Mouse (Mus musculus) adrenal gland (tissue): Measurements from ENCODE around the gene Inpp4a.

Experiments
- intact Hi-C: fragments of 180-260 bp; cut with DNase I; formaldehyde crosslinking; loops from one replicate; pipeline ENCODE4 v1.15.1; 2025
- long read RNA-seq, 2 experiments: library from polyadenylated mRNA; unstranded; transcript quantifications; one replicate each; pipeline ENCODE4 v2.0.0; 2020; ENCODE audit warnings: borderline replicate concordance in 1 of 2; ENCODE audit not compliant: insufficient replicate concordance in 1 of 2

The Inpp4a gene
- long read RNA-seq, experiment 1, partial matches to known transcripts = 0 of 31 reads
- long read RNA-seq, experiment 1, other reads (novel, unspliced or antisense) = 31 of 31 reads
- long read RNA-seq, experiment 2, partial matches to known transcripts = 0 of 7 reads
- long read RNA-seq, experiment 2, other reads (novel, unspliced or antisense) = 7 of 7 reads

DNA sequence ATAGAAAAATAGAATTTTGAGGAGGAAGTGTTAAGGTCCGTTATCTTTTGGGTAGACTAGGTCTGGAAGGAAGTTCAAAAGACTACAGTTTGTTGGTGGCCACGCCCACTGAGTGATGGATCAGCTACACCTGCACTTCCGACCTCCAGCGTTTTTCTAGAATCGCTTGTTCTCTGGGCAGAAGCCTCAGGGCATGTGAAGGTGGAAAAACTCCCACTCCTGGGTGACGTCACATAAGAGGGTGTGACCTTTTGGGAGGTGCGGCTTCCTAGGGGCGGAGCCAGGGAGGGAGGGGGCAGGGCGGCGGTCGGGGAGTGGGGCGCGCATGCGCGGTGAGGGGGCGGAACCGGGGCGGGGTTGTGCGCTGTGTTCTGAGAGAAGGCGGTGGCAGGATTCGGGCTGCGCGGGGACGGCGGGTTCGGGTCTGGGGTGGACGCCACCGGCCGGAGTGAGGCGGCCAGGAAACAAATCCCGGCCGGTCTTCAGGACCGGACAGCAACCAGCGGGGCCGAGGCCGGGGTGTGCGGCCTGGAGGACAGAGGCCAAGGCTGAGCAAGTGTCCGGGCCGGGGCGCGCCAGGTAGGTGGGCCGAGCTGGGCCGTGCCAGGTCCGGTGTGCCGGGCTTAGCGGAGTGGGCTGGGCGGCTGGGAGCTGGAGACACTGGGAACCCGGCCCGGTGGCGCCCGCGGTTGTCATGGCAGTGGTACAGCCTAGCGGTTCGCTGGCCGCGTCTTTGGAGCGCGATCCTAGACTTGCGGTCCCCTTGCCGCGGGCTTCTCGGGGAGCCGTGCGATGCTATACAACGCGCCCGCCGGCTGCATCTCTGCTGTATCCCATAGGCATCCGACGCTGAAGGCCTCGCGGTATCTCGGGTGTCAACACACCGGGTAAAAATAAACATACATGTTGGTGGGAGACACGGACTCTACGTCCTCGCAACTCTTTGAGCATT, at the start of gene Inpp4a:
TSS of gene Inpp4a (plus strand) at position 326 of the 952 bp plus-strand sequence.
- intact Hi-C loops = no loop called here

DNA sequence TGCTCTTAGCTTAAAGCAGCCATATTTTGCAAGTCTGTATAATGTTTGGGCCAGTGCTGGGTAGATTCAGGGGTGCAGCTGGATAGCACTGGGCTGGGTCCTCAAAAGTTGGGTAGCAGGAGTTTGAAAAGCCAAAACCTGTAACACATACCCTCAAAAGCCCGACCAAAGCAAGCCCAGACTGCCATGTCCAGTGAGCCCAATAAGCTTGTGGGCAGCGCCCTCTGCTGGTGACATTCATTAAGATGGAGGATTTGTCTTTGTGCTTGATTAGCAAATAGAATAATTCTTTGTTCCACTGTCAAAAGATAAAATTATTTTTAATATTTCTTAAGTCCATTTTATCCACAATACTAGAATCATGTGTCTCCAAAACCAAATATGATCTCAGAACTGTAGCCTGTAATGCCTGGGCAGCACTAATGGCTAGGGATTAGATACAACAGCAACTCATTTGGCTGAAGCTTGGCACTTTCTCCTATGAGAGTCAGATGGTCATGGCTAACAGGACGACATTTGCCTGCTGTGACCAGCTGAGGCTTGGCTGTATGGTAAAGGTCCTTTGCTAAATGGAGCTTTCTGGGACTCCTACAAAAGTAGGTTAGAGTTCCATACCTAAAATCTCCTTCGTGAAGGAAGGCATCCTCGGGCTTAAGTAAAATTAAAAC, 48.9 kb upstream of the Inpp4a start:
- intact Hi-C loops = loop anchor here (2.0 kb wide), 1 partner anchor 56 kb away; no protein-coding TSS in a partner anchor

DNA sequence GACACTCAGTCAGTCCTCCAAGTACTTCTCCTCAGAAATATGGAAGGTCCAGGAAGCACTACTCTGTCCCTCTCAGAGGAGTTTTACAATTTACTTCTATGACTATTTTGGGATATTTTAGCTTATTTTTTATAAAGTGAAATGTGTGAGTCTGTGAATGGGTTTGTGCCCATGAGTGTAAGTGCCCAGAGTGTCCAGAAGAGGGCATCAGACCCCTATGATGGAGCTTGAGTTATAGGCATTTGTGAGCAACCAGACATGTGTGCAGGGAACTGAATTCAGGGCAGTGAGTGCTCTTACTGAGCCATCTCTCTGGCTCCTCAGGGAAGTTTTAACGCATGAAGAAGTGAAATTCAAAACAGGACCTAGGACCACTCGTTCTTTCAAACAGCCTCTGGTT, 41.2 kb upstream of the Inpp4a start:
- intact Hi-C loops = no loop called here

DNA sequence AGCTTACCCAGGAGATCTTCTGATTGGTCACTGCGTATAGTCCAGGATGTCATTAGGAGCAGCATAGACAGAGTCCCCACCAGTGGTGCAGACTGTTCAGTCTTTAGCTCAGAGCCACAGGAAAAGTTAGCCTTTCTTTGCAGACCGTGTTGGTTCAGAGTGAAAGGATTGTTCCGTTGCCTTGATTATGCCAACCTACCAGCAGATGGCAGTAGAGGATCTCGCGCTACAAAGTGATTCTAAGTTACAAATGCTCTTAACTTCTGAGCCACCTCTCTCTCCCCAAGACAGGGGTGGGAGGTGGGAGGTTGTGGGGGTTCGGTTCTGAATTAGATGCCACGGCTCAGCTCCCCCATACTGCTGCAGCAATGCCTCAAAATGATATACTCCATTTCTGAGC, 27.2 kb upstream of the Inpp4a start:
- intact Hi-C loops = loop anchor here (1.0 to 5.0 kb wide), 2 partner anchors 129 to 360 kb away; no protein-coding TSS in a partner anchor

DNA sequence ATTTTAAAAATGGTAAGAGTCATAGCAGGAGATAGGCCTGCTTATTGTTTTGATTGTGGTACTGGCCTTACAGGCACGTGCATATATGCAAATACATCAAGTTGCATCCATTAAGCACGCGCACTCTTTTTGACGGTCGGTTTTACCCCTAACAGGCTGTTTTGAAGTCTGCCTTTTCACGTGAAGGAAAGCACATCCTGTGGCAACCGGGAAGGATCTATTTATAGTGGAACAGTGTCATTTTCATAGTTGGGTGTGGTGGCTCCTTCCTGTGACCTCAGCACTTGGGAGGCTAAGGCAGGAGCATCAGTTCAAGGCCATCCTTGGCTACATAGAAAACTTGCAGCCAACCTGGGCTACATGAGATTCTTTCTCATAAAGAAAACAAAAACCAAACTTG, 13.1 kb upstream of the Inpp4a start:
- intact Hi-C loops = no loop called here

DNA sequence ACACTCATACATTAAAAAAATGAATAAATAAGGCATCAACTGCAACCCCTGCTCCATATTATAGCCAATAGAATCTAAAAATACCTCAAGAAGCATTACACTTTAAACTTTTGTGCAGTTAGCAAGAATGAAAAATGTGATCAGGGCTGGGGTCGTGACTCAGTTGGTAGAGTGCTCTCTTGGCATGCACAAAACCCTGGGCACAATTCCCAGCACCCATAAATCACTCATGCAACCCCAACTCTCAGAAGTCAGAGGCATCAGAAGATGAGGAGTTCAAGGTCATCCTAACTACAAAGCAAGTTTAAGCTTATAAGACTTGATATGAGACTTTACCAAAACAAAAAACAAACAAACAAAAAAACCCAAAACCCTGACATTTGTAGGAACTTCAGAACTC, 11.9 kb upstream of the Inpp4a start:
- intact Hi-C loops = no loop called here

DNA sequence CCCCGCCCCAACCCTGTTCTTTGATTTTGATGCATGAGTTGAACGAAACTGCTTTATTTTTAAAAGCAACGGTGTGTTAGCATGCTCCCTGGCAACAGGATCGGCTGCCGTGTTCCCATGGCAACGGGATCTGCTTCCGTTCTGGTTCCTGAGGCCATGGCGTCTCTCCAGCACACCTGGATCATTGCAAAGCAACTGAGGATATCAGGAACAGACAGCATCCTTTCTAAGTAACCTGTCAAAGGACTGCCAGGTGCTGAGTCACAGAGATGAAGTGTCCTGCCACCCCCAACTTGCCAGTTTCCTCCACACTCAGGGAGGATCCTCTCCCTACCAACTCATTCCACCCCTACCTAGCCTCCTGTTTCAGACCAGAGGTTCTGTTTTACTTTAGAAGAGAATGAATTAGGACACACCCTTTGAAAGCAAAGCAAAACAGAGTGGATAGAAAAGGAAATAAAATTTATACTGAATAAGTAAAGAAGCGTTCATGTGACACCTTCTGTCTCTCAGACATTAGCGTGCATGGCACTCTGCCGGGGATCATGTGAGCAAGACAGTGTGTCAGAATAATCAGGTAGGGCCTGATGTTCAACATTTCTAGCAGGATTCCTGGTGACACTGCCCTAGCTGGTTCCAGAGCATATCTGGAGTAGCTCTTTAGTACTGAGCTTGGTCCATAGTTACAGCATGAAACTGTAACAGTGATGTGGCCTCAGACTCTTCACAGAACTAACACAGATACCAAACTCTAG, 11.3 kb upstream of the Inpp4a start:
- intact Hi-C loops = no loop called here

DNA sequence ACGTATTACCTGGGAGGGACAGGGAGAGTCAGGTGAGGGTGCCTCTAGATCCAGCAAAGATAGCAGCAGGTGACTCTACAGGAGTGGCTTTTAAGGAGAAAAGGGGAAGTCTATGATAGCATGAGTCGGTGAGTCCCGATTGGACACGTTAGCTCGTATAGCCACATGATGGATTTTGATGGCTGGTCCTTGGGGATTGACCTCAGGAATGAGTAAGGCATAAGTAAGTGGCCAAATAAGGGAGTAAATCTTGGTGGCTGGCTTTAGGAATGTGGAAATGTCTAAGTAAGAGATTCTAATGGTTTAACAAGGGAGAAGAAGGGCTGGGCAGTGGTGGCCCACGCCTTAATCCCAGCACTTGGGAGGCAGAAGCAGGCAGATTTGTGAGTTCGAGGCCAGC, 10.7 kb upstream of the Inpp4a start:
- intact Hi-C loops = no loop called here

DNA sequence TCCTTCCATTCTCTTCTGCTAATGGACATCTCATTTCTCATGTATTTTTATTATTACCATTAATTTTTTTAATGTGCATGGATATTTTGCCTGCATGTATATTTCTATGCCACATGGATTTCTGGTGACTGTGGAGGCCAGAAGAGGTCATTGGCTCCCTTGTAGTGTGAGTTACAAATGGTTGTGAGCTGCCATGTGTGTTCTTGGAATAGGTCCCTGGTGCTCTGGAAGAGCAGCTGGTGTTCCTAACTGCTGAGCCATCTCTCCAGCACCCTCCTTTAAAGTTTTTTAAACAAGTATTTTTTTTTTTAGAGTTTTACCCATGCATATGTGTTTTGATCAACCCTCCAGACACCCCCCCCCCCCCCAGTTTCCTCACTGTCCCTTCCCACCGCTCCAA, 3.3 kb upstream of the Inpp4a start:
- intact Hi-C loops = no loop called here

DNA sequence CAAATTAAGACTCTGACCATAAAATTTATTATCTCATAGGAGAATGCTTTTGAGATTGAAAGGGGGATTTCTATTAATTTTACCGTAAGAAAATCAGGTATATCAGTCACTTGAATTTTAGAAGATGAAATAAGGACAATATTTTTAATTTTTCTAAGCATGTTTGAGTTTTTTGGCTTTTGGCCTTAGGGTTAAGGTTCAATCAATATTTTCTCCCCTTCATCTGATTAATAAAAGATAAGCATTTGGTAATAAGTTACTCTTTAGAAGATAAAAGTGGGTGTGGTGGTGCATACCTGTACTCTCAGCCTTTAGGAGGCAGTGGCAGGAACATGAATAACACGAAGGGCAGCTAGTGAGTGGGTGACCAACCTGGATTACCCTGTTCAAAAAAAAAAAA, 761 bp upstream of the Inpp4a start:
- intact Hi-C loops = no loop called here

DNA sequence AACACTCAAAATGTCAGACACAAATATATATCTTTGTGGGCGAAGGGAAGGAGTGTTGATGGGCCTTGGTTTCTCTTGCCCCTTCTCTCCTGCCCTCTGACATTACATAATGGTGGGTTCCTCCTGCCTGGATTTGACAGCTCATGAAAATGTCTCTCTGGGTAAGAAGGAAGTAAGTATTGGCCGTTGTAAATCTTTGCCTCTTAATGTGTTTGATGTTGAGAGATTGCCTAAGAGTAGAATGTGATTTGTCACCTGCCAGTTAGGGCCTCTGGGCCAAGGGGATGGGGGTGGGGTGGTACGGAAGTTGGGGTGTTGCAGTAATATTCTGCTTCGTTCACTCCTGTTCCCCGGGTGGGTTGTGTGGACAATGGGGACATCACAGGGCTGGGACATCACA, 985 bp downstream of the Inpp4a start:
- intact Hi-C loops = no loop called here

DNA sequence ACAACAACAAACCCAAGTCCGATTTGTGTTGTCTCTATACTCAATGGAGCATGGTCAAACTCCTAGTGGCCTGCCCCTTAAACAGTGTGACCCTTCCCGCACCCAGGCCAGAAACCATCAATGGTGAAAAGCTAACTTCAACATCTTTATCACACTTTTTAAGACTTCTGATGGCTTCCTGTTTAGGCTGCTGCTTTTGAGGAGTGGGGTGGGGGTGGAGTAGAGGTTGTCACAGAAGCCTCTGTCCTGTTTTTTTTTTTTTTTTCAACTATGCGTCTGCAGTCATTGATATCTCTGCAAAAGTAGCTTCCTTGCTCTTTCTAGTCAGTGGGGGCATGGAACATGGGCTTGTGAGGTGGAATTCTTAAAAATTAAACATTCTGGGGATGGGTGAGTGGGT, 3.1 kb downstream of the Inpp4a start:
- intact Hi-C loops = no loop called here

DNA sequence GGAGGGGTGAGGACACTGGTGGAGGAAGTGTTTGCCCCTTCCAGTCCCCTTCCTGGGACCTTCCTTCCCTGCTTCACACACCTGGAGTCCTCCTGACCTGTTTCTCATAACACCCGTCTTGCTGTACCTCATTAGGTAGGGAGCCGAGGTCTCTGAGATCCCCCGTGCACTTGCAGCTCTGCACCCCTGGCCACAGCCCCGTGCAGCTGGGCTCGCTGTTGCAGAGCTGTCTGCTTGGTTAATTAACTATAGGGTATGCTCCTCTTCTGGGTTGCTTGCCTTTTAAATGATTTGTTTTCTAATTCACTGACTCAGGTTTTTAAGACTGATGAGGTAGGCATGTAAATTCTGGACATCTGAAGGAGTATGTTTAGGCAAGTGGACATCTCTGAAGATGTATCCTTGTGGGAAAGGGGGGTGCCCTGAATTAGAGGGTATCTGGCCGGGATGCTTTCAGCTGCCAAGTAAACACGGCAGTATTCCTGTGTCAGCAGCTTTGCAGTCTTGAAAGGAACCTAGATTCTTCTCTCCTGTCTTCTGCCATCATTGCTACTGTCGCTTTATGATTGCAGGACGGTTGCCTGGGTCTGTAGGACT, 6.1 kb downstream of the Inpp4a start:
- intact Hi-C loops = no loop called here

DNA sequence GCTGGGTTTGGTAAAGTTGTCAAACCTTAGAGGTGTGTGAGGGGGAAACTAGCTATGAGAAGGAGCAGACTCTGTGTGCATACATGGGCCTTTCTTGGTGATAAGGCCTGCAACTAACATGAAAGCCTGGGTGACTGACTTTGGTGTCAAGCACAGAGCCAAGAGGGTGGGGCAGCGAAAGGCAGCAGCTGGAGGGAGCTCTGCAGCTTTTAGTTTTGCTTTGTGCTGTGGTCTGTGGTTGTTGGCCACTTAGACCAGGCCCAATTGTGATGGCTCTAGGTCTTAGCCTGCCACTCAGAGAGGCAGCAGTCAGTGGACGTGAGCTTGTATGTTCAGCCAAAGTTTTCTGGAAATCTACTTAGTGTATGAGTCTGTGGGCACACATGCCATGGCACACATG, 7.9 kb downstream of the Inpp4a start:
- intact Hi-C loops = no loop called here

DNA sequence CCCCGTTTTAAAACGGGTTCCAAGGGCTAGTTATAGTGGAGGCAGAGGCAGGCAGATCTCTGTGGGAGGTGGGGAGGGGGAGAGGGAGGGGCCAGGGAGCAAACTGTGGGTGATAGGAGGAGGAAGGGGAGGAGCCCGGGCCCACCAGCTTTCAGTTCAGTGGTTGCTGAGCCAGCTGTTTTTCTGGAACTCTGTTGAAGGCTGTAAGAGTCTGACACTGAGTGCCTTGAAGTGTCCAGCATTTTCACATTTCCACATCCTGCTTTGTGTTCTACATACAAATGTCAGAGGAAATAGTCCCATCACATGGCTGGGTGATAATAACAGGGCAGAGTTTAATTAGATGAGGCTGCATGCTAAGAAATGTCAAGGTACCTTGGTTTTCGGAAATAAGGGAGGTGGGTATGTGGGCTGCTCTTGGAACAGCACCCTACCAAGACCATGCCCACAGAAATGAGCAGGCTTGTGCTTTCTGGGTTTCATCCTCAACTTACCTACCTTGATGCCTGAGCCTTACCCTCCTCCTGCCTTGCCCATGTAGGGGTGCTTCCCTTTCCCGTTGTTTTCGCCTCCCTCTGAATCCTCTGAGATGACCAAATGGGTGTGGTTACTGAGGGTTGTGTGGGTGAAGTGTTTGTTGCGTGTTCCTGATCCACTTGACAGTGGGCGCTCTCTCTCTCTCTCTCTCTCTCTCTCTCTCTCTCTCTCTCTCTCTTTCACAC, 8.5 kb downstream of the Inpp4a start:
- intact Hi-C loops = no loop called here

DNA sequence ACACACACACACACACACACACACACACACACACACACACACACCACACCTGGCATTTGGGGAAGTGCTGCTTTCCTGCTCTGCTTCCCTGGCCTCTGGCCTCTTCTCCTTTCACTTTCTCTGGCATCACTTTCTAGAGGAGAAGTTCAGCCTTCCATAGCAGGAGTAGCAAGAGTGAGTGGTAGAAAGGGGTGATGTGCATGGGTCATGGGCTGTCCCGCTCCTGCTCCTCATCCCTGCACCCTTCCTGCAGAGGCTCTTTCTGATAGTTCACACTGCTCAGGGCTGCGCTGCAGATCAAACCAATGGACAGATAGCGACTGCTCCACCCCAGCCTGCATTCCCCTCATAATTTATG, 9.1 kb downstream of the Inpp4a start:
- intact Hi-C loops = no loop called here

DNA sequence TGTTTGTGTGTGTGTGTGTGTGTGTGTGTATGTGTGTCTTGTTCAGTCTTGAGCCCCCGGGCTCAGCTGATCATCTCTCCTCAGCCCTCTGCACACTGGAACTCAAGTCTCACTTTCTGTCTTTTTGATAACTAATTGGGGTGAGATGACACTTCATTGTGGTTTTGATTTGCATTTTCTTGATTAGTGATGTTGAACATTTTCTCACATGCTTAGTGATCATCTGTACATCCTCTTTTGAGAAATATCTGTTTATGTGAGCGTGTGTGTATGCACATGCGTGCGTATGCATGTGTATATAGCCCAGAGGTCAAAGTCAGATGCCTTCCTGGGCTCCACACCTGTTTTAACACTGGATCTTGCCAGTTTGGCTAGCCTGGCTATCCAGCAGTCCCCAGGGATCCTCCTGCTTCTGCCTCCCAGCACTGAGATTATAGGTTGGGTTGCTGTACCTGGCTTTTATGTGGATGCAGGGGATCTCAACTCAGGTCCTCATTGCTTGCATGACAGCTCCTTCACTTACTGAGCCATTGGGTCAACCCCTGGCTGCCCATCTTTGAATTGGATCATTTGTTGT, 10.4 kb downstream of the Inpp4a start:
- intact Hi-C loops = no loop called here

DNA sequence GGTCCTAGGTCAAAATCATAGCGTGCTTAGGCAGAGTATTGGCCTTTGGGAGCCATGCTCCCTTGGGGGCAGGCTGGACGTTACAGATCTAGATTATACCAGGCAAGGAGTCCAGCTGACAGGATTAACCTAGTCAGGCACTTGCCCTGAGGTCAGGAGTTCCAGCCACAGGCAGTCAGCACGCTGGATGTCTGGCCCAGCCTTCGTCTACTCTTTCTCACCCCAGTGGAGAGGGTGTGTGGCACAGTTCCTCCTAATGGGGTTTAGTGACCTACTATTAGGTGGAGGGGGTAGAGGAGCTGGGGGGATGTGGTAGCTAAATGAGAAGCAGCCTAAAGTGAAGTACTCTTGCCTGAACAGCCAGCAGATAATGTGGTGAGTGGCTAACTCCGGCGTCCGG, 14.7 kb downstream of the Inpp4a start:
- intact Hi-C loops = no loop called here

DNA sequence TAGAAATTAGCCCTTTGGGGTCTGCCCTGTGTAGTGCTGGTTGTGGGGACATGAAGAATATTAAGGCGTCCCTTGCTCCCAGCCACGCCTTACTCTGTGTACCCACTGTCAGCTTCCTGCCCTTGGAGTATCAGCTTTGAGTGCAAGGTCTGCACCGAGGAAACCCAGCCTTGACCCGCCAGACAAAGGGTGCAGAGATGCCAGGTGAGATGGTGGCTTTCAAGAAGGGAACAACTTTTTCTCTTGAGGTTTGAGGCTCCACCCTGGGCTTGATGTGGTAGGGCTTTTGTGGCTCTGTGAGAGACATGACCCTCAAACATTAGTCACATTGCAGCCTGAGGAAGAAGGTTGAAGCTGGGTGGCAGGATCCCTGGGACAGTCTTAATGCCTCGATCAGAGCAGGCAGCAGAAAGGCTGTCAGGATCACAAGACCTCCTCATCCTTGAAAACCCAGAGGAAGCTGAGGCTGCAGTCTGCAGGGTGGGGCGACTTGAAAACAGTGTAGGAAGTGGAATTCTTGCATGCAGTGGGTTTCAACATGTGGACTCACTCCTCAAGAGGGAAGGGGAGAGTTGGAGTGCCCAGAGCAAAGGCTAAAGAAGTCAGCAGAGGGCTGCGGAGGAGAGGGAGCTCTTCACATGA, 18.1 kb downstream of the Inpp4a start:
- intact Hi-C loops = no loop called here

DNA sequence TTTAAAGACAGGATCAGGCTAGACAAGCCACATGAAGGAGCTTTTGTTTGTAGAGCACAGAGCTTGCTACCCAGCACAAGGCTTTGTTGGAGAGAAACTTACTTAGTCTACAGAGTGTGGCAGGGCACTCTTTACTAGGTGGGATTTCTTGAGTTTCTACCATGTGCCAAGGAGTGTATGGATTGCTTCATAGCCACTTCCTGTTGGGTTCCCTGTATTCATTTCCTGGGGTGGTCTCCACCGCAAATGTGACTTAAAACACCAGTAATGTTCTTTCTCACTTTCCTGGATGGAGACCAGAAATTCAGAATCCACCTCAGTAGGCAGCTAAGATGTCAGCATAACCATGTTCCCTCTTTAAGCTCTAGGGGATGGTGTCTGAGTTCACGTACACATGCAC, 18.9 kb downstream of the Inpp4a start:
- intact Hi-C loops = no loop called here
